Mouse (Mus musculus) brown adipose tissue, adult 24 weeks (tissue): ENCODE data around the gene Krt2. TPM values are rescaled to one million over a fixed set of nuclear protein-coding genes. Genes with fewer than 3 reads are reported as not detected.

Experiments
- H3K27ac ChIP-seq: fragments of 200-500 bp; replicated peaks from 2 replicates; pipeline ENCODE4 v1.5.1; 2012; ENCODE audit warnings: low read depth, mild to moderate bottlenecking, low read length
- H3K4me1 ChIP-seq: fragments of 200-500 bp; 2 replicates; pipeline ENCODE4 v1.6.1; 2012; ENCODE audit warnings: low read length, mixed read lengths; ENCODE audit not compliant: control insufficient read depth, insufficient read depth, insufficient read length
- H3K4me3 ChIP-seq: fragments of 200-500 bp; 2 replicates; pipeline ENCODE4 v1.5.1; 2012; ENCODE audit warnings: low read depth, mild to moderate bottlenecking, low read length, moderate library complexity; ENCODE audit not compliant: insufficient read depth
- polyA plus RNA-seq: library from polyadenylated mRNA; stranded (reverse); fragments of >200 nt; gene quantifications from 2 replicates; pipeline ENCODE4 v1.2.4, GENCODE M21; 2012; ENCODE audit not compliant: missing spikeins, insufficient read depth, insufficient read length

The Krt2 gene
- not detected in 2 replicates for polyA plus RNA-seq

GRCm38 (mm10) chr15:101817875-101818274 lies at the start of gene Krt2:
Gene Krt2 (minus strand): TSS chr15:101818169.
- no peak within 1 kb of the TSS for H3K27ac ChIP-seq
- no peaks in the 10 kb centered on the region for H3K4me1 ChIP-seq
- H3K4me3 ChIP-seq, result no peak within 1 kb of the TSS

DNA sequence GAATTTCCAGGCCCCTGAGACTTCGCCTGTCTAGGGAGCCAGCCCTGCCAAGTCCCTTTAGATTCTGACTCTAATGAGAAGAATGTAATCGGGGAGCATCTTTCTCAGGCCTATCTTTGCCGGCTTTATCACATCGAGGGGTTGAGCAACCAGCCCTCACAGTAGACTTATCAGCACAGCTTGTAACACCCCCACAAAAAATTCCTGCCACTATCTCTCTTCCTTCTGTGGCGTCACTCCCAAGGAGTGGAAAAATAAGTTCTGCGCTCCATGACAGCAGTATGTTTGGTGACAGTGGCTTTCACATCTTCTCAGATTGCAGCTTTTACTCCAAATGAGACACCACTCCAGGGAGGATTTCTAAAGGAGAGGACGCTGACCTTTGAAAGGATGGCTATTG lies 48.8 kb upstream of the Krt2 start:
- Histone ChIP-seq H3K4me3 (no peak overlapping the region), H3K4me1 (no peaks in the 10 kb centered on the region)

GRCm38 (mm10) chr15:101860421-101861130 lies 42.6 kb upstream of the Krt2 start:
- Histone ChIP-seq H3K27ac (no peak overlapping the region), H3K4me1 (0 out of 2 replicates have a peak, but pooled peaks cover 3% of the 10 kb centered on the region), H3K4me3 (no peak overlapping the region)

More for the DNA sequence above, 48.8 kb upstream of the Krt2 start:
- H3K27ac ChIP-seq, result no peak overlapping the region

- Histone ChIP-seq H3K4me1 (0 out of 2 replicates have a peak, but pooled peaks cover 3% of the 10 kb centered on the region), H3K4me3 (peak overlapping the region; percentile 49), H3K27ac (no peak overlapping the region)
These were observed 41.8 kb upstream of the Krt2 start for GRCm38 (mm10) chr15:101859735-101860170.

DNA sequence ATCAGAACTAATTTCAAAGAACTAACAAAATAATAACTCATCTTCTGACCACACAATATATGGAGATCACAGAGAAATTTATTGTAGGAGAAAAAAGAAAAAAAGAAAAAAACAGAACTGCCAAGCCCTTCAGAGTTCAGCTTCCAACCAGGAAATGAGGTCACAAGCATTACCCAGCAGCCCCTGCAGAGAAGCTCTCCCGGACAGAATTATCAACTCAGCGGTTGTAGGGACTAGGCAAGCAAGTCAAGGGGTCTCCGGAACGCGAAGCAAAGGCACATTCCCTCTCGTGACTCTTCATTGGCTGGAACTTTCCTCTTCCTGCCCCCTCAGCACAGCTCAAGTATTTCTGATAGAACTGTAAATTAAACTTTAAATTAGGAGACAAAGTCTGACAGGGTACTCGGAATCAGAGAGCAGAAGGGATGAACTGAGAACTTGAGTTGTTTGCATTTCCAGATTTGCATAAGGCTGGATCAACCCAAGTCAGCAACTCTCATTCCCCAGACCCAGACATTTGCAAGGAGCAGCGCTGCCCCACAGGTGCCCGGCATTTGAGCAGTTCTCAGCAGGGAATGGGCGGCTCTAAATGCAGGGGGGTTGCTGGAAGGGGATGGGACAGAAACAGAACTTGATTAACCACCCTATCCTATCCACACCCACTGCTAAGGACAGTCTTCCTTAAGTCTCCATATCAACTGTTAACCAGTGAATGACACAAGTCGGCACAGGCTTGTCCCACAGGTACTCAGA lies 40.9 kb upstream of the Krt2 start:
- Histone ChIP-seq H3K27ac (no peak overlapping the region), H3K4me3 (peak overlapping the region; percentile 17; the same call in 1 of the 2 replicates), H3K4me1 (0 out of 2 replicates have a peak, but pooled peaks cover 3% of the 10 kb centered on the region)

GRCm38 (mm10) chr15:101856696-101857095 lies 38.7 kb upstream of the Krt2 start:
- Histone ChIP-seq H3K27ac (no peak overlapping the region), H3K4me1 (0 out of 2 replicates have a peak, but pooled peaks cover 3% of the 10 kb centered on the region), H3K4me3 (no peak overlapping the region)

- 0 out of 2 replicates have a peak, but pooled peaks cover 3% of the 10 kb centered on the region for H3K4me1 ChIP-seq
- no peak overlapping the region for H3K4me3 ChIP-seq
- no peak overlapping the region for H3K27ac ChIP-seq
These were observed 37.8 kb upstream of the Krt2 start for GRCm38 (mm10) chr15:101855732-101856131.

DNA sequence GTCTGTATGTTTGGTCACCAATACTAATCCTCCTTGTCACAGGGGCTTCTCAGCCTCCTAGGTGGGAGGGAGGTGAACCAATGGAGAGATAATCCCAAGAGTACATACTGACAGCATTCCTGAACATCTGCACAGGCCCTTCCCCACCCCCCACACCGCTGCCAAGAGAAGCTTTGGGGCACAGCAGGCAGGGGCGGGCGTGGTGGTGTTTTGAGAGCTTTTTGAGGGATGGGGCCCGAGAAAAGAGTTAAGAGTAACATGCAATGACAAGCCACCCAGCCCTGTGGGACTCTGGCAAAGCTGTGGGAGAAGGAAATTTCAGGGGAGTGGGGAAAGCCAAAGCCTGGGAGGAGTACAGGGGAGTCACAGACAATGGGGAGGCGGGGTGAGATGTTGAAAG lies 36.3 kb upstream of the Krt2 start:
- Histone ChIP-seq H3K4me1 (no peaks in the 10 kb centered on the region), H3K4me3 (no peak overlapping the region), H3K27ac (no peak overlapping the region)

GRCm38 (mm10) chr15:101852571-101852970 lies 34.6 kb upstream of the Krt2 start:
- Histone ChIP-seq H3K27ac (no peak overlapping the region), H3K4me3 (no peak overlapping the region), H3K4me1 (no peaks in the 10 kb centered on the region)

- no peaks in the 10 kb centered on the region for H3K4me1 ChIP-seq
- no peak within 1 kb of the TSS for H3K4me3 ChIP-seq
- no peak within 1 kb of the TSS for H3K27ac ChIP-seq
These were observed 32.7 kb upstream of the Krt2 start, which contains the start of gene Krt1 for GRCm38 (mm10) chr15:101850694-101851093. Gene Krt1 (minus strand): TSS chr15:101850794.

DNA sequence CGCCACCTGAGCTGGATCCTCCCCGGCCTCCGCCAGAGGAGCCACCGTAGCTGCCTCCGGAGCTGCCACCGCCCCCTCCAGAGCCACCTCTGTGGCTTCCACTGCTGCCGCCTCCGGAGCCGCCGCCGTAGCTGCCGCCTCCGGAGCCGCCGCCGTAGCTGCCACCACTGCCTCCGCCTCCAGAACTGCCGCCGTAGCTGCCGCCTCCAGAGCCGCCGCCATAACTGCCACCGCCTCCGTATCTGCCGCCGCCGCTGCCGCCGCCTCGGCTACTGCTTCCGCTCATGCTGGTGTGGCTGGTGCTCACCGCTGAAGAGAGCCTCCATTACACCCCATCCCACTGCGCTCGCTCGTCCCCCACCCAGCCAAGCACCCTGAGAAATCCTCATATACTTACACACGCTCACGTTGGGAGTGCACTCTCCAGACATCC lies 28.0 kb upstream of the Krt2 start:
- peak overlapping the region; percentile 40 for H3K4me3 ChIP-seq
- H3K4me1 ChIP-seq, result no peaks in the 10 kb centered on the region
- no peak overlapping the region for H3K27ac ChIP-seq

- H3K4me3 ChIP-seq, result no peak overlapping the region
- no peaks in the 10 kb centered on the region for H3K4me1 ChIP-seq
- H3K27ac ChIP-seq, result no peak overlapping the region
These were observed 25.2 kb upstream of the Krt2 start for GRCm38 (mm10) chr15:101843192-101843591.

DNA sequence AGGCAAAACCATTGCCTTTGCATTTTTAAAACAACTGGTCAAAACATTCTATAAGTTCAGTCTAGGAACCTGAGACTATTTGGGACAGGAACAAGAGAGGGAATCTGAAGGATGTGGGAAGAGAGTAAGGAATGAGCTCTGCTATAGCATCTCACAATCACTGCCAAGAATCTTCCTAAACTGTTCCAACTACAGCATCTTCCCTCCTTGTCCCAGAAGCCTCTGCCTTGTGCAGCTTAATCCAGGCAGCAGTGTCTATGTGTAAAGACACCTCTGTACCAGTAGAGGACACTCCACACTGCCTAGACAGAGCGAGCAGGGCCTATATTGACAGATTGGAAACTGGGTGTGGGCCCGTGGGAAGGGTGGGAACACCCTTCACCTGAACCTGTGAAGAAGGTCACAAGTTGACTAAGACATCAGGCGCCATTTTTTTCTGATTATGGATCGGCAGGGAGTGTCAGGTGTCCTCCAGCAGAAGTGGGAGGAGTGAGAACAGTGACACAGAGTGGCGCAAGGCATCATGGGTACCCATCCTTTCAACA lies 16.9 kb upstream of the Krt2 start:
- H3K27ac ChIP-seq, result no peak overlapping the region
- H3K4me3 ChIP-seq, result no peak overlapping the region
- H3K4me1 ChIP-seq, result no peaks in the 10 kb centered on the region

GRCm38 (mm10) chr15:101833131-101833530 lies 15.2 kb upstream of the Krt2 start:
- Histone ChIP-seq H3K27ac (no peak overlapping the region), H3K4me1 (no peaks in the 10 kb centered on the region), H3K4me3 (no peak overlapping the region)

DNA sequence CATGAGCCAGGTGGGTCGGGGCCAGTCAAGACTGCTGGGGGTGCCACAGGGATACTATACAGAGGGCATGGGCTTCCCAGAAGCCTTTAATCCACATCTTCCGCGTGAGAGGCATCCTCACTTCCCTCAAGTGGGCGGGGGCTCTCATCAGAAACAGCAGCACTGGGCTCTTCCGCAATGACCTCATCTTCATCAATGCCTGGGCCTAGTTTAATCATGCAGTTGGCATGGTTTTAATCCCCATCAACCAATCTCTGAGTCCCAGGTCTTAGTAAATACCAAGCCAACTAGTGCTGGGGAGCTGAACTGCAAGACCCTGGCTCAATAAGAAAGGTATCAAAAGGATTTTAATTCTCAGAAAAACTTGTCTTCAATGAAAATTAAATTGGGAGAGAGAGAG lies 11.5 kb upstream of the Krt2 start:
- H3K27ac ChIP-seq, result no peak overlapping the region
- no peak overlapping the region for H3K4me3 ChIP-seq
- H3K4me1 ChIP-seq, result no peaks in the 10 kb centered on the region
